Mouse (Mus musculus) kidney, embryonic 15.5 days (tissue): Measurements from ENCODE around the gene Tulp2. TPM values are rescaled to one million over a fixed set of nuclear protein-coding genes. Genes with fewer than 3 reads are reported as not detected.
A peak's percentile ranks its signal among the peaks of the same experiment; 100 is the strongest.
"Not testable (repeated sequence)": the region's sequence is repeated elsewhere in the genome, so short reads cannot be mapped to it uniquely, and the experiment has no call there.

Source experiments
- ATAC-seq: fragments of 200-750 bp; cut with Nextera tagmentation; replicated peaks from 2 replicates; pipeline ENCODE4 v1.8.0; 2017; ENCODE audit warnings: moderate TSS enrichment; ENCODE audit not compliant: low FRiP score
- H3K27ac ChIP-seq: fragments of 300-500 bp; sonication (generic); 2 replicates; pipeline ENCODE4 v1.5.1; 2015; ENCODE audit warnings: mild to moderate bottlenecking, inconsistent platforms
- H3K27me3 ChIP-seq: fragments of 300-500 bp; sonication (generic); 2 replicates; pipeline ENCODE4 v1.6.1; 2015; ENCODE audit warnings: inconsistent platforms
- H3K36me3 ChIP-seq: fragments of 300-500 bp; sonication (generic); 2 replicates; pipeline ENCODE4 v1.6.1; 2015; ENCODE audit warnings: inconsistent platforms
- H3K4me1 ChIP-seq: fragments of 300-500 bp; sonication (generic); 2 replicates; pipeline ENCODE4 v1.6.1; 2015; ENCODE audit warnings: inconsistent platforms
- H3K4me2 ChIP-seq: fragments of 300-500 bp; sonication (generic); 2 replicates; pipeline ENCODE4 v1.6.1; 2015; ENCODE audit warnings: moderate library complexity, mild to moderate bottlenecking, inconsistent platforms
- H3K4me3 ChIP-seq: fragments of 300-500 bp; sonication (generic); replicated peaks from 2 replicates; pipeline ENCODE4 v1.5.1; 2015; ENCODE audit warnings: mild to moderate bottlenecking, inconsistent platforms
- H3K9ac ChIP-seq: fragments of 300-500 bp; sonication (generic); 2 replicates; pipeline ENCODE4 v1.6.1; 2015; ENCODE audit warnings: mild to moderate bottlenecking, inconsistent platforms
- H3K9me3 ChIP-seq: fragments of 300-500 bp; sonication (generic); replicated peaks from 2 replicates; pipeline ENCODE4 v1.6.1; 2016; ENCODE audit warnings: inconsistent platforms
- WGBS: fragments of 180-500 bp; shearing (Covaris S2); methylation state at CpG from one replicate; pipeline ENCODE4 v1.1.7; 2015; ENCODE audit warnings: mixed read lengths; 5-methylcytosine and 5-hydroxymethylcytosine counted together
- polyA plus RNA-seq: library from polyadenylated mRNA; unstranded; fragments of >200 nt; fragmentation: Nextera tagmentation; extraction: Ambion mirVana; gene quantifications from 2 replicates; pipeline ENCODE4 v1.2.1, GENCODE M21; 2015

Gene Tulp2
- polyA plus RNA-seq, 1 experiment from 2014 or later, result 1.0 TPM

- WGBS, result 9% methylated on average over 3 of the region's 3 CpGs
- ATAC-seq, result no peak
- 0 out of 2 replicates have a peak, but pooled peaks cover 4% of the 10 kb centered on the region for H3K4me1 ChIP-seq
Observed at GRCm38 (mm10) chr7:45477003-45477402, 4.7 kb upstream of the Tulp2 start.

GRCm38 (mm10) chr7:45478774-45479173 lies 2.9 kb upstream of the Tulp2 start:
- Histone ChIP-seq H3K9ac (no peak overlapping the region), H3K4me1 (0 out of 2 replicates have a peak, but pooled peaks cover 4% of the 10 kb centered on the region), H3K4me2 (no peak overlapping the region), H3K4me3 (no peak overlapping the region), H3K27ac (no peak overlapping the region), H3K27me3 (no peaks in the 10 kb centered on the region), H3K9me3 (no peaks in the 10 kb centered on the region), H3K36me3 (no peaks in the 10 kb centered on the region)
- 92% methylated on average over 7 of the region's 7 CpGs for WGBS
- ATAC-seq, result no peak

More at GRCm38 (mm10) chr7:45477003-45477402, 4.7 kb upstream of the Tulp2 start:
- Histone ChIP-seq H3K9ac (no peak overlapping the region), H3K4me2 (no peak overlapping the region), H3K9me3 (no peaks in the 10 kb centered on the region), H3K36me3 (no peaks in the 10 kb centered on the region), H3K4me3 (no peak overlapping the region), H3K27ac (no peak overlapping the region), H3K27me3 (no peaks in the 10 kb centered on the region)

GRCm38 (mm10) chr7:45480310-45480709 lies 1.4 kb upstream of the Tulp2 start:
- ATAC-seq, result not testable (repeated sequence)
- 80% methylated on average over 3 of the region's 4 CpGs for WGBS

GRCm38 (mm10) chr7:45482166-45482565 lies 489 bp downstream of the Tulp2 start:
- Histone ChIP-seq H3K9me3 (no peaks in the 10 kb centered on the region), H3K36me3 (no peaks in the 10 kb centered on the region), H3K4me1 (no peaks in the 10 kb centered on the region), H3K4me2 (no peak overlapping the region), H3K27me3 (no peaks in the 10 kb centered on the region), H3K4me3 (no peak overlapping the region), H3K9ac (no peak overlapping the region), H3K27ac (no peak overlapping the region)
- no peak for ATAC-seq
- 66% methylated on average over 1 of the region's 1 CpGs for WGBS

More at GRCm38 (mm10) chr7:45480310-45480709, 1.4 kb upstream of the Tulp2 start:
- not testable (repeated sequence) for H3K4me2 ChIP-seq, H3K9me3 ChIP-seq, H3K9ac ChIP-seq, H3K4me3 ChIP-seq, H3K36me3 ChIP-seq, H3K27me3 ChIP-seq, H3K4me1 ChIP-seq, H3K27ac ChIP-seq

GRCm38 (mm10) chr7:45484985-45485384 lies 3.3 kb downstream of the Tulp2 start:
- H3K4me3 ChIP-seq, H3K27me3 ChIP-seq, ATAC-seq, H3K36me3 ChIP-seq, H3K9ac ChIP-seq, H3K9me3 ChIP-seq, H3K27ac ChIP-seq, H3K4me2 ChIP-seq: not testable (repeated sequence)
- H3K4me1 ChIP-seq, result peaks cover 19% of the 10 kb centered on the region
- WGBS, result 93% methylated on average over 5 of the region's 5 CpGs

- Histone ChIP-seq H3K4me1 (peaks cover 26% of the 10 kb centered on the region), H3K9ac (no peak overlapping the region)
- no peak for ATAC-seq
Observed at GRCm38 (mm10) chr7:45486158-45486557, 4.5 kb downstream of the Tulp2 start.

GRCm38 (mm10) chr7:45486761-45487415 lies 5.2 kb downstream of the Tulp2 start, which contains the start of gene Gm45808:
Gene Gm45808, minus strand, starts transcription at chr7:45486811.
- peaks cover under 1% of the 10 kb centered on the region for H3K36me3 ChIP-seq
- WGBS, result 79% methylated on average over 12 of the region's 12 CpGs
- H3K4me1 ChIP-seq, result peaks cover 34% of the 10 kb centered on the region
- H3K9ac ChIP-seq, result no peak within 1 kb of the TSS
- H3K4me3 ChIP-seq, result no peak within 1 kb of the TSS
- H3K27me3 ChIP-seq, result no peaks in the 10 kb centered on the region
- no peaks in the 10 kb centered on the region for H3K9me3 ChIP-seq
- H3K4me2 ChIP-seq, result no peak within 1 kb of the TSS; the same call in 1 of the 2 replicates
- ATAC-seq, result no peak
- no peak within 1 kb of the TSS for H3K27ac ChIP-seq

More at GRCm38 (mm10) chr7:45486158-45486557, 4.5 kb downstream of the Tulp2 start:
- no peaks in the 10 kb centered on the region for H3K9me3 ChIP-seq
- no peaks in the 10 kb centered on the region for H3K36me3 ChIP-seq
- WGBS, result 72% methylated on average over 7 of the region's 7 CpGs
- H3K4me3 ChIP-seq, result no peak overlapping the region
- no peaks in the 10 kb centered on the region for H3K27me3 ChIP-seq
- no peak overlapping the region for H3K27ac ChIP-seq
- no peak overlapping the region for H3K4me2 ChIP-seq

GRCm38 (mm10) chr7:45487861-45488292 lies 6.2 kb downstream of the Tulp2 start:
- H3K27ac ChIP-seq, result peak overlapping the region; percentile 78
- H3K36me3 ChIP-seq, result peaks cover 8% of the 10 kb centered on the region
- H3K9ac ChIP-seq, result no peak overlapping the region
- no peaks in the 10 kb centered on the region for H3K27me3 ChIP-seq
- WGBS, result 35% methylated on average over 11 of the region's 11 CpGs
- H3K4me3 ChIP-seq, result peak overlapping the region; percentile 50
- peak; percentile 33; the same call in 1 of the 2 replicates for ATAC-seq
- H3K9me3 ChIP-seq, result no peaks in the 10 kb centered on the region
- H3K4me2 ChIP-seq, result peak overlapping the region; percentile 75
- peaks cover 34% of the 10 kb centered on the region for H3K4me1 ChIP-seq

GRCm38 (mm10) chr7:45488293-45489204 lies 6.9 kb downstream of the Tulp2 start, which contains the start of gene Dhdh:
Gene Dhdh, minus strand, starts transcription at chr7:45488805.
- Histone ChIP-seq H3K4me3 (peak within 1 kb of the TSS; percentile 50), H3K9ac (peak within 1 kb of the TSS; percentile 53), H3K9me3 (no peaks in the 10 kb centered on the region), H3K4me2 (peak within 1 kb of the TSS; percentile 75), H3K27ac (peak within 1 kb of the TSS; percentile 78), H3K36me3 (peaks cover 15% of the 10 kb centered on the region), H3K4me1 (peaks cover 34% of the 10 kb centered on the region), H3K27me3 (no peaks in the 10 kb centered on the region)
- WGBS, result 11% methylated on average over 38 of the region's 38 CpGs
- peak; percentile 48 for ATAC-seq

GRCm38 (mm10) chr7:45489578-45489977 lies 7.9 kb downstream of the Tulp2 start:
- no peak overlapping the region for H3K9ac ChIP-seq
- no peak overlapping the region for H3K4me3 ChIP-seq
- H3K27ac ChIP-seq, result no peak overlapping the region
- H3K4me1 ChIP-seq, result peaks cover 34% of the 10 kb centered on the region
- peaks cover 25% of the 10 kb centered on the region for H3K36me3 ChIP-seq
- no peak overlapping the region for H3K4me2 ChIP-seq
- H3K9me3 ChIP-seq, result no peaks in the 10 kb centered on the region
- no peak for ATAC-seq
- 65% methylated on average over 7 of the region's 7 CpGs for whole genome bisulfite sequencing
- H3K27me3 ChIP-seq, result no peaks in the 10 kb centered on the region

- Histone ChIP-seq H3K4me3 (no peak overlapping the region), H3K4me1 (peaks cover 34% of the 10 kb centered on the region), H3K27me3 (no peaks in the 10 kb centered on the region), H3K36me3 (peaks cover 38% of the 10 kb centered on the region), H3K9ac (no peak overlapping the region), H3K9me3 (no peaks in the 10 kb centered on the region), H3K27ac (peak overlapping the region; percentile 42; the same call in 1 of the 2 replicates), H3K4me2 (0 out of 2 replicates have a peak overlapping the region, but pooled peaks have one; percentile 38)
- no peak for ATAC-seq
- 18% methylated on average over 9 of the region's 9 CpGs for WGBS
Observed at GRCm38 (mm10) chr7:45490822-45491221, 9.1 kb downstream of the Tulp2 start.

- Histone ChIP-seq H3K9me3 (no peaks in the 10 kb centered on the region), H3K4me2 (peak overlapping the region; percentile 38; the same call in 1 of the 2 replicates), H3K27me3 (no peaks in the 10 kb centered on the region), H3K9ac (no peak overlapping the region), H3K27ac (peak overlapping the region; percentile 42; the same call in 1 of the 2 replicates), H3K36me3 (peaks cover 42% of the 10 kb centered on the region), H3K4me3 (no peak overlapping the region), H3K4me1 (peaks cover 34% of the 10 kb centered on the region)
- 11% methylated on average over 3 of the region's 3 CpGs for WGBS
- 0 out of 2 replicates have a peak, but pooled peaks have one; percentile 34 for ATAC-seq
Observed at GRCm38 (mm10) chr7:45491264-45491663, 9.6 kb downstream of the Tulp2 start.
